Mouse (Mus musculus): ENCODE measurements around the gene Gzmm.

The Gzmm gene

DNA sequence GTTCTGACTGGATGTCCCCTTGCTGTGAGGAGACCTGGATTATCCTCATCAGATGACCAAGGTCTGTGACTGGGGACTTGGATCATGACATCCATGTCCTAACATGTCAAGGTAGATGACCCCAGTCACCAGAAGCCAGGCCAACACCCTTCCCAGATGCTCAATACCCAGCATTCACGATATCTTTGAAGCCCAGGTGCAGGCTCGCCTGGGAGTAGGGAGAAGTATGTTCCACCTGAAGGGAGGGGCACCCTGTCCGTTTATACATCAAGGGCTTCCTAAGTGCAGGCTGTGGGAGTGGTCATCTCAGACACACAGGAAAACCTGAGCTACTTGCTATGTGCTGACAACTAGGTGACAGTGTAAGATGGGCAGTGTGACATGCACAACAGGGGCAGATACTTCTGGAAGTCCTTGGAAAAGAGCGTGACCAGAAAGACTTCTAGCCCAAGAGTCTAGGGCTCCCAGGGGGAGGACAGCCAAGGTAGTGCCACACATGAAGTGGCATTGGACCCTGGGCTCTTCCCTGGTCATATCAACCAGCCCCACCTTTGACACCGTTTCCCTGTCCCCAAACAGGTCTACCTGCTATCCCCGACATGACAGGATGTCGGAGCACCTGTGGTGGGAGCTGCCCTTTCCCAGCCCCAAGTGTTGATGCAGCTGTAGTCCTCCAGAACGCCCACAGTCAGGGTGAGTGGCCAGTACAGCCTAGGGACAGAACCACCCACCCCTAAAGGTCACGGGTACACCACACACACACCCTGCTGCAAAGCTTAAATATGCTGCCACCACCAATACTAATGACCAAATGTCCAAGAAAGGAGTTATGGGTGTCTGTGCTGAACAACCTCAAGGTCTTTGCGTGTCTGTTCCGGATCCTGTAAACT lies 8.0 kb upstream of the Gzmm start:
- DNase-seq (ENCODE audit: low spot score in 2 of 2), result no peak

DNA sequence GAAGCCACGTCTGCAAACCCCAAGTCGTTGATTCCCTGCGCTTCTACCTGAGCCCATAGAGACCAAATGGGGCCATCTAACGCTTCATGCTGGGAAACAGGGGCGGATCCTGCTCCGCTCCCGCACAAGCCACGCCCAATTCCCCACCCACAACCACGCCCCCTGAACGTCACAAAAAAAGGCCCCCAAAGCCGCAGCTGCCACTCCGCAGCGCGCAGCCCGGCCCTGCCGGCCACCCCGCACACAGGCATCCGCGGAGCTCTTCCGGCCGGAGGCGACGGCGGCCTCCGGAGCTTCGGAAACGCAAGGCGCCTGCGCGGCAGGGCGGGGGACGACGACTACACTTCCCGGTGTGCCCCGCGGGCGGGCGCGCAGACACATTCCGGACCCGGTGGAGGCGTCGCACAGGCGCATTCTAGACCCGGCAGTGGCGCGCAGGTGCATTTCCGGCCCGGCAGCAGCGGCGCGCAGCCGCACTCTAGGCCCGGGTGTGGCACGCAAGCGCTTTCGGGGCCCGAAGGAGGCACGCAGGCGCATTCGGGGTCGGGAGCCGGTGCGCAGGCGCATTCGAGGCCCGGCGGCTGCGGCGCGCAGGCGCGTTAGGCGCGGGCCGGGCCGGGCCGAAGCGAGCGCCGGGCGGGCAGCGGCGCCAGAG lies 7.1 kb upstream of the Gzmm start, which contains the start of gene Cdc34:
TSS of gene Cdc34 (plus strand) at position 605 of the 655 bp plus-strand sequence.
- DNase-seq (ENCODE audit: low spot score in 2 of 2), result peak; percentile 98 to 99

DNA sequence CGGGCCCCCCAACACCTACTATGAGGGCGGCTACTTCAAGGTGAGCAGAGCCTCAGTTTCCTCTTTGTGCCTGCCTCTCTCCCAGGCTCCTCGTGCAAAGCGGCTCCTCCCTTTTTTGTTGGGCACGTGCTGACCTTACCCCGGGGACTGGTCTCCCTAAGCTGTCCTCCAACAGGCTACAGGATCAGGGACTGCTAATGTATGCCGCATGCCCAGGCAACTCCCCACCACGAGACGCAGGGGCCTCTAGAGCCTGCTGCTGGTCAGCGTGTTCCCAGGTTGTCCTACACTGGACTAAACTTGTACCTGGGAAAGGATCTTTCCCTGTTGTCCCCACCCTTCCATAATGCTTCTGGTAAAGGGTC lies 6.3 kb upstream of the Gzmm start:
- DNase-seq (ENCODE audit: low spot score in 2 of 2), result no peak

DNA sequence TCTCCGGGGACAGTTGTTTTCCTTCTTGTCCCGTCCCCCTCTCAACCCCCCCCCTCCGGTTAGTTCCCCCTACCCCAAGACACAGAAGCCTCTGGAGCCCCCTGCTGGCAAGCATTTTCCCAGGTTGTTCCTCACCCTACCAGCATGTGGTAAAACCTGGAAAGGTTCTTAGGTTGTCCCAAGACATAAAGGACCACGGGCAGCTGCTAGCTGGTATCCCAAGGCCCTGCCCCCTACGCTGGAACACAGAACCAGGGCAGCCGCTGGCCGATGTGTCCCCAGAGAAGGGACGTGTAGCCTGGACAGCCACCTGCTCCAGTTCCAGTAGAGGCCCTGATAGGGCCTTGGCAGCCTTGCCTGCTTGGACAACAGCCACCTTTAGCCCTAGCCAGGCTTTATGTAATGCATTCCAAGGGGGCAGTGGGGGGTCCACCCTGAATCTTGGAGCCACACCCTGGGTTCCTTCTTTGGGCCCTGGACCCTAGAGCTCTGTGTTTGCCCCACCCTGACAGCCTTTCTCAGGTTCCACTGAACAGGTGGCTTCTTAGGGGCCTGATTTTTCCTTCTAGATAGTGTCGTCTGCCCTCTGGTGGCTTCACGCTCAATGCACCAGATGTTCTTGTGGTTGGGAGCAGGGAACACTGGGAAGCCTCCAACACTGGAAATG lies 5.8 kb upstream of the Gzmm start:
- DNase-seq (ENCODE audit: low spot score in 2 of 2), result peak in 1 of 2 experiments; percentile 53

DNA sequence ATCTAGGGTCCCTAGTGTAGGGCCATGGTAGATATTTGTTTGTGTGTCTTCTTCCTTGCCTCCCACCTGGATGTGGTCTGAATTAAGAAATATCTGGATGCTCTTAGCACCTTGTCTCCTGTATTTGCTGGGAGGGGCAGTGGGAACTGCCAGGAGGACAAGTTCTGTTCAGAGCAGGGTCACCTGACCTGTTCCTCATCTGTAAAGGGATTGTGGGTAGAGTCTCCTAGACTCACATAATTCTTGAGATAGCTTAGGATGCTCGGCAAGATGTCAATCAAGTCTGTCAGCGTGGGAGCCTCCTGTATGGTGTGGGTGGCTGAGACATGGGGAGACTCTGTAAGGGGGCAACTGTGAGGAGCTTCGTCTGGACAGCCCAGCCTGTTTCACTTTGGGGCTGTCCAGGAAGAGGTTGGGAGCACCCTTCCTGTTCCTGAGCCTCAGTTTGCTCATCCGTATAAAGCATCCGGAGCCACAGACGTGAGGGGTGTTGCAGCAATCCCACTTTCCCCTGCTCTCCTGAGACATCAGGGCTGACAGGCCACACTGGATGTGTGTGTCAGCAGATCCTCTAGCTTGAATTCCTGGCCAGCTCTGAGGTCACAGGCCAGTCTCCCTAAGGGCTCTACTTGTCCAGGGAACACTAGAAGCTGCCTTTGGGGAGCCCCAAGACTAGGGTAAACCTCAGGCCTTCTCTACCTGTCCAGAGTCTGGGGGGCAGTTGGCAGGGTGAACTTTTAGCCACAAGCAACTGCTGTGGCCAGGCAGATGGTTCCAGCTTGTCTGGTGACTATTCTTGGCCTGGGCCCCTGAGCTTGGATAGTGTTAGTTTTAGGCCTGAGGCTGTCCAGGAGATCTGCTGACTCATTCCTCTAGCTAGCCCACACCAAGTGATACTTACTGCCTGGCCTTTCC lies 4.8 kb upstream of the Gzmm start:
- DNase-seq (ENCODE audit: low spot score in 2 of 2), result peak in 1 of 2 experiments; percentile 47

DNA sequence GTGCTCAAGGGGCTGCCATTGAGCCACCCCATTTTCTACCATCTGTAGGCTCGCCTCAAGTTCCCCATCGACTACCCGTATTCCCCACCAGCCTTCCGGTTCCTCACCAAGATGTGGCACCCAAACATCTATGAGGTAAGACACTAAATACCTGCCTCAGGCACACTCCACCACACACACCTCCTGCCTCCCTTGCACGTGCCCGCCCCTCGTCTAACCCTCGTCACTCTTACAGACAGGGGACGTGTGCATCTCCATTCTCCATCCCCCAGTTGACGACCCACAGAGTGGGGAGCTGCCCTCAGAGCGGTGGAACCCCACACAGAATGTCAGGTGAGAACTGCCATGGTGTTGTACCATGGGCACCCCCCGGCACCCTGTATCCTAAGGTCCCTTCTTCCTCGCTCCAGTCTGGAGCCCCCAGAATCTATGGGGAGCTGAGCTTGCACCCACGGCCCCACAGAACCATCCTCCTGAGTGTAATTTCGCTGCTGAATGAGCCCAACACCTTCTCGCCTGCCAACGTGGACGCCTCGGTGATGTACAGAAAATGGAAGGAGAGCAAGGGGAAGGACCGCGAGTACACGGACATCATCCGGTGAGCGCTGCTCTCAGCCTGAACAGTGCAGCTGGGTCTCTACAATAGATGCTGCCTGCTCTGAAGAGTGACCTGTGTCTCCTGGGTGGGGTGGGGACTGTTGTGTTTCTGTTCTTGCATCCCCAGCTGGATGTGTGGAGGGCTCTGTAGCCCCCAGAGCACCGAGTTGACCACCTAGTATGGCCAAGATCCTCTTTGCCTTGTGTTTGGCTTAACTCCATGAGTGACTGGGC lies 3.8 kb upstream of the Gzmm start:
- no peak for DNase-seq (ENCODE audit: low spot score in 2 of 2)

DNA sequence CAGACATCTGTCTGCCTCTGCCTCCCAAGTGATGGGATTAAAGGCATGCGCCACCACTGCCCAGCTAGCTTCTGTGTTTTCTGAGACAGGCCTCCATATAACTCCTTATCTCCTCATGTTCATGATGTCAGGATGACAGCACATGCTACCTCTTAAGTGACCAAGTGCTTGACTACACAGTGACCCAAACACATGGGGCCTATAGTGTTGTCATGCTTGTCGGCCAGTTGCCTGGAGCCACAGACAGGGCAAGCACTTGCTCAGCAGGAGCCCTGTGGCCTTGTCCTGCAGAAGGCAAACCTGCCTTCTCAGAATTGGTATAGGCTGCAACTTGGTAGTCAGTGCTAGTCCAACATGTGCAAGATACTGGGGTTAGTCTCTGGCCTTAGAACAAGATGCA lies 2.6 kb upstream of the Gzmm start:
- no peak for DNase-seq (ENCODE audit: low spot score in 2 of 2)

DNA sequence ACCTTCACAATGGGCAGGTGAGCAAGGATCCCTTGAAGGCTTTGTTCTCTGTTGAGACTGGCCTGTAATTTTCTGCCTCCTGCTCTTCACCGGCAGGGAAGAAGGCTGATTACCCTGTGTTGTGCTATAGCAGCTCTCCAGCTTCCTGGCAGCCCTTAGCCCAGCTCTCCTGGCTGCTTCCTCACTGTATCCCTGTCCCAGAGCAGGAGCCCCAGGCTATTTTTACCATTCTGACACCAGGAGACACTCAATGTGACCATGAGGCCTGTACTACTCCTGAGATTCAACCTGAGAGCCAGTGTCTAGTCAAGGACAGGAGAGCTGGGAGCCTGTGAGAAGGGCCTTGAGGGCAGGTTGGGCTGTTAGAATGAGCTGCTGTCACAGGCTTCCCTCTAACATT lies 2.1 kb upstream of the Gzmm start:
- no peak for DNase-seq (ENCODE audit: low spot score in 2 of 2)

DNA sequence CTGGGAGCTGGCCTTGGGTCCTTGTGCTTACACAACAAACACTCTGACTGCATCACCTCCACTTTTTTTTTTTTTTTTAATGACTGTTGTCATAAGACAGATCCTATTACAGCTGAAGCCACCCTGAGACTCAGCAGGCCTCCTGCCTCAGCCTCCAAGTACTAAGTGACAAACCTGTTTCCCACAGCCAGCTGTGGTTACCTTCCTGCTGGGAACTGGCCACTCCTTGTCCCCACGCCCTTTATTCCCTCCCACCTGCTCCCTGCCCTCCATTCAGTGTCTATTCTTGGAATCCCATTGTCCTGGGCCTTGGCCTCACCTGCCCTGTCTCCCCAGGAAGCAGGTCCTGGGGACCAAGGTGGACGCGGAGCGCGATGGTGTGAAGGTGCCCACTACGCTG lies 1.3 kb upstream of the Gzmm start:
- no peak for DNase-seq (ENCODE audit: low spot score in 2 of 2)

DNA sequence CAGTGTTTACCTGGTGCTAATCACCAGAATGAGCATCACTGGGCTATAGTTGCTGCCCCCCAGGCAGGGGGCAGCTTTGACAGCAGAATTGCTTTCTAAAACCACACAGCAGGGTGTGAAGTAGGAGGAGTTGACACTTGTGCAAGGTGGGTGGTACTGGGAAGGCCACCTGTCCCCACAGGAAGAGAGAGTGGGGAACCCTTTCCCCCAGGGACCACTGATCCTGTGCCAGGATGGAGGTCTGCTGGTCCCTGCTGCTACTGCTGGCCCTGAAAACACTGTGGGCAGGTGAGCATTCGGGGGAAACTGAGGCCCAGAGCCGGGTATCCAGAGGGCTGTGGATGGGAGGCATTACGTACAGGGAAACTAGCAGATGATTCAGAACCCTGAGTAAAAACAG lies 358 bp downstream of the Gzmm start:
- DNase-seq (ENCODE audit: low spot score in 2 of 2), result no peak

DNA sequence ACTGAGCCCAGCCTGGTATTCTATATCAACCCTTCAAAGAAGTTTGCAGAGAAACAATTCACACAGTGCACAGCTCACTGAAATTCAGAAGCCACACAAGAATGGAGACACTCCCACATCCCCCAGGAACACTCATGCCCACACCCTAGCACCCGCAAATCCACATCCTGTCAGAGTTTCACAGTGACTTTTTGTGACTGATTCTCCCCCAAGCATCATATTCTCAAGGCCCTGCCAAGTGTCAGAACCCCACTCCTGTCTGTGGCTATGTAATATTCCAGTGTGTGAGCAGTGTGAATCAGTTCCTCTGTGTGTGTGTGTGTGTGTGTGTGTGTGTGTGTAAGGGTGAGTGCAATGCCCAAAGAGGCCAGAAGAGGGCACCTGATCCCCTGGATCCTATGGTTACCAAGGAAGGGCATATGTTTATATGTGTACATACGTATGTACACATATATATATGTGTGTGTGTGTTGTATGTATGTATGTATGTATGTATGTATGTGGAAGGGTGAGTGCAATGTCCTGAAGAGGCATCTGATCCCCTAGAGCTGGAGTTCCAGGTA lies 3.2 kb downstream of the Gzmm start:
- no peak for DNase-seq (ENCODE audit: low spot score in 2 of 2)

DNA sequence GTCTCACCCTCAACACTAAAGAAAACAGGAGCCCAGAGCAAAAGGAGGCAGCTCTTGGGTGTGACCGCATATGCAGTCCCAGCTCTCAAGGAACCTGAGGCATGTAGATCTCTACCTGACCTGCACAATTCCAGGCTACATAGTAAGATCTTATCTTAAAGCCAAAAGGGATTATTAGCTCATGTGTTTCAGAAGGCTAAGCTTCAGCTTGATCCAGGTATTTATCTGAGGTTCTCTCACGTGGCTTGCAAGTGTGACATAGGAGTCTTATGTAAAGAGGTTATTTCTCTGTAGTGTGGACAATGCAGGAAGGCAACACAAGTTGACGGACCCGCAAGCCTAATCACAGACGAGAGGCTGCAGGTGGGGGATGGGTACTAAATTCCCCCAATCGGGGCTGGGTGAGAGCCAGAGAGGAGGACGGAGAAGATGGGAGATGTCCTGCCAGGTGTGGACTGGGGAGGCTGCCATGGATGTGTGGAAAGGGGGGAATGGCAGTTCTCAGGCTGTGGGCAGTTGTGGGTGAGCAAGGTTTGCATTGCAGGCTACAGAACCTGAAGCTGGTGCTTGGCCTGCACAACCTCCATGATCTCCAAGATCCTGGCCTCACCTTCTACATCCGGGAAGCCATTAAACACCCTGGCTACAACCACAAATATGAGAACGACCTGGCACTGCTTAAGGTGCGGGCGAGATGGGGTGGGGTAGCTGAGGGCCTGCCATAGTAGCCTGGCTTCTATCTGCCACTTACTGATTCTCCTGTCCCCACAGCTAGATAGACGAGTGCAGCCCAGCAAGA lies 5.0 kb downstream of the Gzmm start:
- no peak for DNase-seq (ENCODE audit: low spot score in 2 of 2)

DNA sequence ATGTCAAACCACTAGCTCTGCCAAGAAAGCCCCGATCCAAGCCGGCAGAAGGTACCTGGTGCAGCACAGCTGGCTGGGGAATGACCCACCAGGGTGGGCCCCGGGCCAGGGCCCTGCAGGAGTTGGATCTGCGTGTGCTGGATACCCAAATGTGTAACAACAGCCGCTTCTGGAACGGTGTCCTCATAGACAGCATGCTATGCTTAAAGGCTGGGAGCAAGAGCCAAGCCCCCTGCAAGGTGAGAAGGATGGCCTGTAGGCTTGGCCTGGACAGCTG lies 5.5 kb downstream of the Gzmm start:
- no peak for DNase-seq (ENCODE audit: low spot score in 2 of 2)

DNA sequence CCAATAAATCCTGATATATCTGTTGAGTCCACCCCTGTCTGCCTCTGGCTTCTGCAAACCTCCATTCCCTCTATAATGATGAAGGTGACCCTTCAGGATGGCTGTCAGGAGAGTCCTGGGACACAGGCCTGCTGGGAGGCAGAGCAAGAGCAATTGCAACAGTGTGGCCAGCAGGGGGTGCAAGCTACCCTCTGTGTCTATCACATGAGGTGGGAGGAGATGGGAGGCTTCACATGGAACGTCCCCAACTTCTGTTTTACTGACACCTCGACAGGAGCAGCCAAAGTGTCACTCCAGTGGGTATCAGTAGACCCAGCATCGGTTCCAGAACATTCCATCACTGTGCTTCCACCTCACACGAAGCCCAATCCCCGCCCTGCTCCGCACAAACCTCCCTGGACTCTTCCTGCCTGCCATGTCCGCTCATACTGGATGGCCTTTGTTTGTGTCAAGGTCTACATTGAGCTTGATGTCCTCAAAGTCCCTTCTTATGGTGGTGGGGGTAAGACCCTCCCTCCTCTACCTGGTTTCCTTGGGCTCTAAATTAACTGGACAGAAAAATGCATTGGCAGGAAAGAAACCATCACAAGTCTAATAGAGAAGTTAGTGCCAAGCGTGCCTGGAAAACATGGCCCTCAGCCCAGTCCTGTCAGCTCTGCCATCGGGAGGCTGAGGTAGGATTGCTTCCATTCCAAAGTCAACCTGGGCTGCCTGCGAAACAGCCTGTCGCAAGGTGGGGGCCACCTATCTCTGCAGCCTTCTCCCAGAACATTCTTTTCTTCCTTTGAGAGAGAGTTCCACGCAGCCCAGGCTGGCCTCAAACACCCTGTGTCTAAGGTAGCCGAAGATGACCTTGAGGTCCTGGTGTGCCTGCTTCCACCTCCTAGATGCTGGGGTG lies 6.7 kb downstream of the Gzmm start:
- DNase-seq (ENCODE audit: low spot score in 2 of 2), result peak; percentile 63 to 73

DNA sequence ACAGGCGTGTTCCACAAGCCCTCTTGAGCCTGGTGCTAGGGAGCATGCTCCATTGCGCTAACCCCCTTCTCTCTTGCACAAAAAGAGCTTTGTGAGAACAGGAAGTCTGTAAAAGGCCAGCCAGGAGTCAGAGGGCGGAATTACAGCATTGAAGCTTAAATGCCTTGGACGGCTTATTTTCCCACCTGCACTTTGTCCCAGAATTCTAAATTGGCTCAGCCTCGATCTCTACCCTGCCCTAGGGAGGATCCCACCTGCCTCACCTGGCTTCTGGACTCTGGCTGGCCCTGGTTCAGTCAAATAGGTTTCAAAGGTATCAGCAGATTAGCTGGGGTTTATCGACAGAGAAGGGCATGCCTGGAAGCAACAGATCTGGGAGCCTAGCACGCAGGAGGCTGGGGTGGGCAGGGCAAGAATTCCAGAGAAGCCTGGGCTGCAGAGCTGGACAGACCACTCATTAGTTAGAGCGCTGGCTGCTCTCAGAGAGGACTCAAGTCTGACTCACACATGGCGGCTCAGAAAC lies 7.4 kb downstream of the Gzmm start:
- DNase-seq (ENCODE audit: low spot score in 2 of 2), result no peak

DNA sequence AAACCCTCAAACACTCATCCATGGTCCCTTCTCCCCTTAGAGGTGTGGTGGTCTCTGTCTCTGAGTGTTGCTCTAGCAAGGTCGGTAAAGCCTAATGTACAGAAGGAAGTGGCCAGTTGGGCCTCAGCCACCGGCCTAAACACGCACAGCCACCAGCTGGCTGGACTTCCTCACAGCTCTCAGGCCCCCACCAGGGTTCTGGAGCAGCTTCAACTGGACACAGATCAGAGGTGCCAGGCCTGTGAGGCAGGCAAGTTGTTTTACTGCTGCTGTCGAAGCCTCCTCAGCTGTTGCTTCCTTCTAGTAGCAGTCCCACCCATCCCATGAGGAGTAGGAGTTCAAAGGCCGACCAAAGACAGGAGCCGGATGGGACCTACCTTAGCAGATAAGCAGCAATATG lies 9.1 kb downstream of the Gzmm start:
- no peak for DNase-seq (ENCODE audit: low spot score in 2 of 2)

DNA sequence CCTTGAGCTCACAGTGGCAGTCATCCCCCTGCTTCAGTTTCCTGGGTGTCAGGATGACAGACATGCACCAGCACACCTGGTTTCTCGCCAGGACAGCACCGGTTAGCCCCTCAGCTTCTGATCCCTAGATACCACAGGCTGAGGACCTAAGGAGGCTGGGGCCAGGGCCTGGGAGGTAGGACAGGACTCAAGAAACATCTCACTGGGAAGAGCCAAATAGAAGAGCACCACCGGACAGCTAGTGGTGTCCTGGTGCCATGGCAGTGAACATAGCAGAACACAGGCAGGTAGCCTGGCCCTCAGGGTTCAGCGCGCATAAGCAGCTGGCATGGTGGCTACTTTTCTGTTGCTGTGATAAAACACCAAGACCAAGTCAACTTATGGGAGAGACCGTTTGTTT lies 9.6 kb downstream of the Gzmm start:
- no peak for DNase-seq (ENCODE audit: low spot score in 2 of 2)

DNA sequence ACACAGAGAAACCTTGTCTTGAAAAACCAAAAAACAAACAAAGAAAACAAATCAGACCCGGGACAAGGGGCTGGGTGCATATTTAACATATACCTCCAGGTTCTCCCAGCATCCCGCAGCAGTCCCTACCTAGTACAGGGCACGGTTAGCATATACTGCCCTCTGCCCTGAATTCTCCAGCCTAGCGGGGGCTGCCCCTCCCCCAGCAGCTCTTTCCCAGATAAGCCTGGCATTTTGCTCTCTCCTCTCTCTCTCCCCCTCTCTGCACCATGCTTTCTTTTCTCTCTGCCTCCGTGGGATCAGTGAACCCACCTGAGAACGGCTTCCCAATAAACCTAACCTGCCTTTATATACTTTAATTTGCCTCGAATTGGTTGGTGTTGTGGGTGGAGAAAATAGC lies 11.9 kb downstream of the Gzmm start:
- DNase-seq (ENCODE audit: low spot score in 2 of 2), result no peak

Measured in urinary bladder, postnatal 36 days (tissue).